Mouse (Mus musculus) liver, adult 2 months (tissue): ENCODE results near the gene Plxna4. TPM values are rescaled to one million over a fixed set of nuclear protein-coding genes. Genes with fewer than 3 reads are reported as not detected.

Experiments used
- DNase-seq: peaks from one replicate; pipeline ENCODE4 v3.0.0-alpha.2; 2011; ENCODE audit warnings: low read depth, low spot score; ENCODE audit errors: extremely low read depth
- H3K27ac ChIP-seq: fragments of 200-500 bp; replicated peaks from 2 replicates; pipeline ENCODE4 v1.5.1; 2012; ENCODE audit warnings: low read depth, mild to moderate bottlenecking, control low read depth, inconsistent platforms, low read length; ENCODE audit not compliant: insufficient read depth
- H3K27me3 ChIP-seq: fragments of 200-500 bp; 2 replicates; pipeline ENCODE4 v1.6.1; 2012; ENCODE audit warnings: mild to moderate bottlenecking, moderate library complexity, low read length, inconsistent platforms; ENCODE audit not compliant: control insufficient read depth, insufficient read depth
- H3K36me3 ChIP-seq: fragments of 200-500 bp; 2 replicates; pipeline ENCODE4 v1.6.1; 2012; ENCODE audit warnings: low read length, inconsistent platforms; ENCODE audit not compliant: control insufficient read depth, insufficient read depth
- H3K4me1 ChIP-seq: fragments of 200-500 bp; 2 replicates; pipeline ENCODE4 v1.6.1; 2011; ENCODE audit warnings: low read length; ENCODE audit not compliant: control insufficient read depth, insufficient read depth
- H3K4me3 ChIP-seq: fragments of 200-500 bp; 2 replicates; pipeline ENCODE4 v1.5.1; 2011; ENCODE audit warnings: low read depth, mild to moderate bottlenecking, control low read depth, low read length, moderate library complexity; ENCODE audit not compliant: insufficient read depth
- H3K79me2 ChIP-seq: fragments of 200-500 bp; 2 replicates; pipeline ENCODE4 v1.6.1; 2012; ENCODE audit warnings: inconsistent platforms, mild to moderate bottlenecking, low read length, moderate library complexity; ENCODE audit not compliant: control insufficient read depth, insufficient read depth
- H3K9ac ChIP-seq: fragments of 200-500 bp; 2 replicates; pipeline ENCODE4 v1.6.1; 2012; ENCODE audit warnings: low read depth, mild to moderate bottlenecking, control low read depth, inconsistent platforms, low read length
- CTCF ChIP-seq: fragments of 200-500 bp; IDR thresholded peaks from 2 replicates; pipeline ENCODE4 v1.5.1; 2011; ENCODE audit warnings: low read depth, low read length, control low read depth
- POLR2A ChIP-seq: fragments of 200-500 bp; IDR thresholded peaks from 2 replicates; pipeline ENCODE4 v1.6.1; 2011; ENCODE audit warnings: low read length, control low read depth; ENCODE audit not compliant: insufficient read depth; ENCODE audit errors: extremely low read depth
- WGBS: fragments of 180-500 bp; shearing (Covaris S2); methylation state at CpG from one replicate; pipeline ENCODE4 v1.1.7; 2018; 5-methylcytosine and 5-hydroxymethylcytosine counted together
- polyA plus RNA-seq: library from polyadenylated mRNA; depleted of rRNA; stranded (reverse); fragments of >200 nt; gene quantifications from 2 replicates; pipeline ENCODE4 v1.2.3, GENCODE M21; 2012
- total RNA-seq: library from RNA; depleted of rRNA; stranded (reverse); fragments of >200 nt; gene quantifications from 2 replicates; pipeline ENCODE4 v1.2.3, GENCODE M21; 2014

The Plxna4 gene
- total and polyA plus RNA-seq, 2 experiments, result 0.32 to 1.0 TPM

- no peak for DNase-seq
- no peaks in the 10 kb centered on the region for H3K36me3 ChIP-seq
- H3K4me3 ChIP-seq, result no peak overlapping the region
- H3K27me3 ChIP-seq, result no peaks in the 10 kb centered on the region
- 69% methylated on average over 7 of the region's 7 CpGs for WGBS
- no peaks in the 10 kb centered on the region for H3K79me2 ChIP-seq
- TF ChIP-seq CTCF (no peak), POLR2A (no peak)
- no peak overlapping the region for H3K9ac ChIP-seq
- no peak overlapping the region for H3K27ac ChIP-seq
- no peaks in the 10 kb centered on the region for H3K4me1 ChIP-seq
These were observed 379.0 kb downstream of the Plxna4 start for GRCm38 (mm10) chr6:32208951-32209350.

- no peaks in the 10 kb centered on the region for H3K27me3 ChIP-seq
- no peak overlapping the region for H3K4me3 ChIP-seq
- 83% methylated on average over 4 of the region's 4 CpGs for WGBS
- no peak overlapping the region for H3K9ac ChIP-seq
- H3K27ac ChIP-seq, result no peak overlapping the region
- no peak for TF ChIP-seq CTCF
- TF ChIP-seq POLR2A, result no peak
- H3K4me1 ChIP-seq, result no peaks in the 10 kb centered on the region
- H3K36me3 ChIP-seq, result no peaks in the 10 kb centered on the region
- no peak for DNase-seq
- no peaks in the 10 kb centered on the region for H3K79me2 ChIP-seq
These were observed 383.7 kb downstream of the Plxna4 start for GRCm38 (mm10) chr6:32204253-32204652.

GRCm38 (mm10) chr6:32203389-32203788 is 384.6 kb downstream of the Plxna4 start:
- no peaks in the 10 kb centered on the region for H3K79me2 ChIP-seq
- DNase-seq, result no peak
- H3K27ac ChIP-seq, result no peak overlapping the region
- TF ChIP-seq CTCF, result no peak
- no peak overlapping the region for H3K9ac ChIP-seq
- no peaks in the 10 kb centered on the region for H3K36me3 ChIP-seq
- no peaks in the 10 kb centered on the region for H3K4me1 ChIP-seq
- WGBS, result 65% methylated on average over 4 of the region's 4 CpGs
- H3K4me3 ChIP-seq, result no peak overlapping the region
- no peaks in the 10 kb centered on the region for H3K27me3 ChIP-seq

GRCm38 (mm10) chr6:32202664-32203192 is 385.3 kb downstream of the Plxna4 start:
- H3K4me1 ChIP-seq, result no peaks in the 10 kb centered on the region
- no peaks in the 10 kb centered on the region for H3K36me3 ChIP-seq
- TF ChIP-seq CTCF (no peak), POLR2A (no peak)
- DNase-seq, result no peak
- no peak overlapping the region for H3K27ac ChIP-seq
- H3K27me3 ChIP-seq, result no peaks in the 10 kb centered on the region
- H3K79me2 ChIP-seq, result no peaks in the 10 kb centered on the region
- H3K4me3 ChIP-seq, result no peak overlapping the region
- H3K9ac ChIP-seq, result no peak overlapping the region
- WGBS, result 73% methylated on average over 1 of the region's 1 CpGs

- Histone ChIP-seq H3K27ac (no peak overlapping the region), H3K27me3 (no peaks in the 10 kb centered on the region), H3K36me3 (no peaks in the 10 kb centered on the region), H3K4me3 (no peak overlapping the region), H3K79me2 (no peaks in the 10 kb centered on the region), H3K9ac (no peak overlapping the region), H3K4me1 (no peaks in the 10 kb centered on the region)
- no peak for TF ChIP-seq CTCF
- no peak for TF ChIP-seq POLR2A
- no peak for DNase-seq
These were observed 386.5 kb downstream of the Plxna4 start for GRCm38 (mm10) chr6:32201506-32201905.

GRCm38 (mm10) chr6:32199616-32200015 is 388.4 kb downstream of the Plxna4 start:
- Histone ChIP-seq H3K4me3 (no peak overlapping the region), H3K27me3 (no peaks in the 10 kb centered on the region), H3K79me2 (no peaks in the 10 kb centered on the region), H3K27ac (no peak overlapping the region), H3K36me3 (no peaks in the 10 kb centered on the region), H3K9ac (no peak overlapping the region), H3K4me1 (no peaks in the 10 kb centered on the region)
- WGBS, result 83% methylated on average over 2 of the region's 2 CpGs
- DNase-seq, result no peak
- TF ChIP-seq POLR2A (no peak), CTCF (no peak)
